Mouse (Mus musculus) hindbrain, embryonic 14.5 days (tissue): ENCODE results near the gene Tarsl2. TPM values are rescaled to one million over a fixed set of nuclear protein-coding genes. Genes with fewer than 3 reads are reported as not detected.

Source experiments
- ATAC-seq: fragments of 200-750 bp; cut with Nextera tagmentation; 2 replicates; pipeline ENCODE4 v1.8.0; 2017; ENCODE audit warnings: moderate number of reproducible peaks, mild to moderate bottlenecking, moderate TSS enrichment, moderate library complexity; ENCODE audit not compliant: low FRiP score
- DNase-seq: peaks from one replicate; pipeline ENCODE4 v3.0.0-alpha.2; 2015; ENCODE audit warnings: low spot score
- H3K27ac ChIP-seq: fragments of 300-500 bp; sonication (generic); 2 replicates; pipeline ENCODE4 v1.5.1; 2014; ENCODE audit warnings: mild to moderate bottlenecking, moderate library complexity
- H3K27me3 ChIP-seq: fragments of 300-500 bp; sonication (generic); 2 replicates; pipeline ENCODE4 v1.6.1; 2014; ENCODE audit warnings: mild to moderate bottlenecking, low read length, mixed read lengths; ENCODE audit not compliant: control insufficient read depth, insufficient read depth
- H3K36me3 ChIP-seq: fragments of 300-500 bp; sonication (generic); replicated peaks from 2 replicates; pipeline ENCODE4 v1.6.1; 2014; ENCODE audit not compliant: control insufficient read depth, insufficient read depth
- H3K4me1 ChIP-seq: fragments of 300-500 bp; sonication (generic); replicated peaks from 2 replicates; pipeline ENCODE4 v1.6.1; 2014; ENCODE audit warnings: antibody characterized with exemption, low read length, mixed read lengths; ENCODE audit not compliant: control insufficient read depth, insufficient read depth
- H3K4me2 ChIP-seq: fragments of 300-500 bp; sonication (generic); replicated peaks from 2 replicates; pipeline ENCODE4 v1.6.1; 2014; ENCODE audit warnings: mild to moderate bottlenecking, moderate library complexity
- H3K4me3 ChIP-seq: fragments of 300-500 bp; sonication (generic); replicated peaks from 2 replicates; pipeline ENCODE4 v1.5.1; 2014; ENCODE audit warnings: mild to moderate bottlenecking, low read length
- H3K9ac ChIP-seq: fragments of 300-500 bp; sonication (generic); 2 replicates; pipeline ENCODE4 v1.6.1; 2014
- H3K9me3 ChIP-seq: fragments of 300-500 bp; sonication (generic); 2 replicates; pipeline ENCODE4 v1.6.1; 2016; ENCODE audit warnings: low read length; ENCODE audit not compliant: control insufficient read depth
- WGBS: fragments of 180-500 bp; shearing (Covaris S2); extraction: QIAGEN DNeasy Blood & Tissue Kit; methylation state at CpG from one replicate; pipeline ENCODE4 v1.1.7; 2014; 5-methylcytosine and 5-hydroxymethylcytosine counted together
- polyA plus RNA-seq: library from polyadenylated mRNA; unstranded; fragments of >200 nt; fragmentation: Nextera tagmentation; extraction: Ambion mirVana; gene quantifications from 2 replicates; pipeline ENCODE4 v1.2.1, GENCODE M21; 2014

Gene Tarsl2
- polyA plus RNA-seq, 1 experiment from 2014 or later = 23.7 TPM

DNA sequence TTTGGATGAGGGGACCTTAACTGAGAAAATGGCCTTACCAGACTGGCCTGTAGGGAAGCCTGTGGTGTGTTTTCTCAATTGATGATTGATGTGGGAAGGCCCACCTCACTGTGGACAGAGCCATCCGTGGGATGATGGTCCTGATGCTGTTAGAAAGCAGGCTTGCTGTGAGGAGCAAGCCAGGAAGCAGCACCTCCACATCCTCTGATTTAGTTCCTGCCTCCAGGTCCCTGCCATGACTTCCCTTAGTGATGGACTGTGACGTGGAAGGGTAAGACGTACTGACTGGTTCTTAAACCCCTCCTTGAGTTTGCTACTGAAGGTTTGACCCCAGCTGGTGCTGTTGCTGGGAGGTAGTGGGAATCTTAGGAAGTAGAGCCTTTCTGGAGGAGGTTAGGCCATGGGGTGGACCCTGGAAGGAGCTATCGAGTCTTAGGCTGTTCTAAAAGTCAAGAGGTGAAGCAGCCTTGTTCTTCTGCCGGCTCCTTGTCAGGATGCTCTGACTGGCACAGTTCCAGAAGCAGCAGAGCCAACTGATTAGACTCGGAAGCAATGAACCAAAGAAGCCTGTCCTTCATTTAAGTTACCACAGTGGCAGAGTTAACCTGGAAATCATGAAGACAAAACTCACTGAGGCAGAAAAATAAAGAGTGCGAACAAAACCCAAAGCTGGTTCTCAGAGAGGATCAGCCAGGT is 34.4 kb downstream of the Tarsl2 start:
- Histone ChIP-seq H3K9ac (no peak overlapping the region), H3K9me3 (no peaks in the 10 kb centered on the region), H3K27me3 (no peaks in the 10 kb centered on the region), H3K4me2 (no peak overlapping the region), H3K36me3 (peaks cover 35% of the 10 kb centered on the region), H3K27ac (no peak overlapping the region), H3K4me1 (no peaks in the 10 kb centered on the region), H3K4me3 (no peak overlapping the region)
- ATAC-seq (no peak), DNase-seq (no peak)
- WGBS = 70% methylated on average over 7 of the region's 7 CpGs

DNA sequence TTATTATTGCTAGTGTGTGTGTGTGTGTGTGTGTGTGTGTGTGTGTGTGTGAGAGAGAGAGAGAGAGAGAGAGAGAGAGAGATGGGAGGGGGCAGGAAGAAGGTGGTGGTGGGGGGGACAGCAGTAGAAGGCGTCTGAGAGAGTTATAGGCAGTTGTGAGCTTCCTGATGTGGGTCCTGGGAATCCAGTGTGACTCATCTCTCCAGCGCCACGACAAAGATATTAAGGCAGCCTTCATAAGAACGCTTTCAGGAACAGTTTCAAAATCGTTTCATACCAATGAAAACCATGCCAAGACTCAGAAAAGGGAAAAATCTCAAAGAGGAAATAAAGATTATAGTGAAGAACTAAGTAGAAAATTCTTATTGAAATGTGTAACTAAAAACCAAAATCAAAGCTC is 36.5 kb downstream of the Tarsl2 start:
- WGBS = 75% methylated on average over 5 of the region's 5 CpGs
- no peak overlapping the region for H3K9ac ChIP-seq
- H3K27ac ChIP-seq = no peak overlapping the region
- no peaks in the 10 kb centered on the region for H3K27me3 ChIP-seq
- DNase-seq (no peak), ATAC-seq (no peak)
- H3K9me3 ChIP-seq = no peaks in the 10 kb centered on the region
- peaks cover 3% of the 10 kb centered on the region; the same call in 1 of the 2 replicates for H3K4me1 ChIP-seq
- no peak overlapping the region for H3K4me3 ChIP-seq
- peaks cover 25% of the 10 kb centered on the region for H3K36me3 ChIP-seq
- no peak overlapping the region for H3K4me2 ChIP-seq

DNA sequence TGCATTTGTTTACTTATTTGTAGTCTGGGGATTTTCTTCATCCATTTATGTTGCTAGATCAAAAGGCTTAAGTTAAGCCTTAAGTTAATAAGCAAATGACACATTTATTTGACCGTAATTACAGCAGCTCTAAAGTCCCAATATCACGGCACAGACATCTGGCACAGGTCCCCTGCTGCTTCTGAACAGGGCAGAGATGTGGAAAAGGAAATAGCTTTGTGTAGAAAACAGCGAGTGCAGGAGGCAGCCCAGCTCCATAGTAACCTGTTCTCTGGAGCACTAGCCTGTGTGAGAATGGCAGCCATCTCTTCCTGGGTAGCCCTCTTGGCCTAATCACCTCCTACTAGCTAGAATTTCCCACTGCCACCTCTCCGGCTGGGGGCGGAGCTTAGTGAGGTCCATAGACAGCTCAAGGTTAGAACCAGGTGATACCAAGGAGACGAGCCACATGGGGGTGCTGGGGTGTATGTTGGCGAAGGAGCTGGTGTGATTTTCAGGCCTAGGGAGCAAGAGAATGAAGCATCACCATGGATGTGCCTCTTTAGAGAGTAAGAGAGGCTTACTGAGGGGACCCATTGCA is 39.6 kb downstream of the Tarsl2 start:
- peaks cover 3% of the 10 kb centered on the region; the same call in 1 of the 2 replicates for H3K4me1 ChIP-seq
- WGBS = 57% methylated on average over 7 of the region's 7 CpGs
- no peaks in the 10 kb centered on the region for H3K9me3 ChIP-seq
- ATAC-seq (no peak), DNase-seq (no peak)
- H3K4me2 ChIP-seq = no peak overlapping the region
- peak overlapping the region; percentile 44; the same call in 1 of the 2 replicates for H3K27ac ChIP-seq
- H3K4me3 ChIP-seq = no peak overlapping the region
- H3K36me3 ChIP-seq = peaks cover 16% of the 10 kb centered on the region
- H3K27me3 ChIP-seq = no peaks in the 10 kb centered on the region
- H3K9ac ChIP-seq = no peak overlapping the region

DNA sequence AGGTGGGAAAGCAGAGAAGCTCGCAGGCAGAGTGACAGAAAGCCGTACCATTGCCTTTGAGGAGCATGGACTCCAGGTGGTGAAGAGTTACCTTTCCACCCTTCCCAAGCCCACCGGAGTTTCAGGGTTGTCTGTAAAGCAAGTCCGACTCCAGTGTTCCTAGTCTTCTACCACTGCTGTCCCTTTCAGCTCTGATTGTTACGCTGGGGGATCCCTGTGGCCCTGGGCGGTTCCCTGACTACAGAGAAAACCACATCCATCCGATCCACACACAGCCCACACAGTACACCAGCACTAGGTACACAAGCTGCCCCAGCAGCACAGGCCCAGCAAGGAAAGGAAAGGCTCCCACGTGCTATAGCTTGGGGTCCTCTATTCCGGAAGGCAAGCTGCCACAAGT is 42.0 kb downstream of the Tarsl2 start:
- Histone ChIP-seq H3K4me3 (no peak overlapping the region), H3K9ac (no peak overlapping the region), H3K4me1 (peaks cover 3% of the 10 kb centered on the region; the same call in 1 of the 2 replicates), H3K27me3 (no peaks in the 10 kb centered on the region), H3K36me3 (peaks cover 22% of the 10 kb centered on the region; the same call in 1 of the 2 replicates), H3K9me3 (no peaks in the 10 kb centered on the region), H3K4me2 (no peak overlapping the region), H3K27ac (no peak overlapping the region)
- 89% methylated on average over 9 of the region's 9 CpGs for WGBS
- no peak for ATAC-seq
- no peak for DNase-seq

DNA sequence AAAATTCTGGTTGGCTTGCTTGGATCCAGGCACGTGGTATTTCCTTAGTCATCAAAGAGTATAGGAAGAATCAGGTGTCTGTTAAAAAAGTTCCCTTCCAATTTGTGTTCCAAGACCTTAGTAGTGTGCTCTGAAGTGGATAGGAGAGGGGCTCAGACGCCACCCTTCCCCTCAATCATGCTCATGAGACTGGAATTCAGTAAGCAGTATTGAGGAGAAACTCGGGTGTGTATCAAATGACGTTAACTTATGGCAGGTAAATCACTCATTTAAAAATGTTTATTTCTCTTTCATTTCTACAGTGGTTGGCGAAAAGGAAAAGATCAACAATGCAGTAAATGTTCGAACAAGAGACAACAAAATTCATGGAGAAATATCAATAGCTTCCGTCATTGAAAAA is 46.2 kb downstream of the Tarsl2 start, which contains the start of gene Tm2d3:
TSS of gene Tm2d3 (plus strand) at position 301 of the 400 bp plus-strand sequence.
- DNase-seq = no peak
- Histone ChIP-seq H3K36me3 (peaks cover 26% of the 10 kb centered on the region; the same call in 1 of the 2 replicates), H3K4me1 (peaks cover 15% of the 10 kb centered on the region), H3K4me2 (no peak within 1 kb of the TSS), H3K9me3 (no peaks in the 10 kb centered on the region), H3K27ac (no peak within 1 kb of the TSS), H3K27me3 (no peaks in the 10 kb centered on the region), H3K9ac (no peak within 1 kb of the TSS), H3K4me3 (no peak within 1 kb of the TSS)
- WGBS = 93% methylated on average over 7 of the region's 7 CpGs
- ATAC-seq = no peak

DNA sequence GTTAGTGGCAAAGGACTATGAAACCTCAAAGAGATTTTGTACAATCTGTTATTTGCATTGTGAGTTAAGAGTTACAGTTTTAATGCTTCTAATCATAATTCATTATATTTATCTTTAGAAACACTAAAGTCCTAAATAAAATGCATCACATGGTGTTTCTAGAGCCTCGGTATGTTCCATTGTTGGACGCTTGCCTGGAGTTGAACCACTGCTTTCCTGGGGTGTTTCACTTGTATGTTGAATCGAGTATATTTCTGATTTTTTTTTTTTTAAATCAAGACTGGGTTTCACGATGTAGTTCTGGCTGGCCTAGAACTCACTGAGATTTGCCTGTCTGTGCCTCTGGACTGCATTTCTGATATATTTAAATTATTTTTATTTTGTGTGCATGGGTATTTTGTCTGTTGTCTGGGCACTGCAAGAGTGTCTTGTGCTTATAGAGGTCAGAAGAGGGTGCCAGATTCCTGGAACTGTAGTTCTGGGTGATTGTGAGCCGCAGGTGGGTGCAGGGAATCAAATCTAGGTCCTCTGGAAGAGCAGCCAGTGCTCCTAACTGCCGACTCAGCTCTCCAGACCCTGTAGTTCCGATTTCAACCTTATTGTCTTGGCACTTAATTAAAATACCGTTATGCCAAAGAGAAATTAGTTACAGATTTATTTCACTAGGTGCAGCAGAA is 47.4 kb downstream of the Tarsl2 start:
- WGBS = 80% methylated on average over 8 of the region's 8 CpGs
- no peak overlapping the region for H3K4me2 ChIP-seq
- no peak overlapping the region for H3K9ac ChIP-seq
- H3K4me1 ChIP-seq = peaks cover 15% of the 10 kb centered on the region
- H3K4me3 ChIP-seq = no peak overlapping the region
- H3K9me3 ChIP-seq = no peaks in the 10 kb centered on the region
- H3K27ac ChIP-seq = no peak overlapping the region
- ATAC-seq = no peak
- no peak for DNase-seq
- peaks cover 33% of the 10 kb centered on the region; the same call in 1 of the 2 replicates for H3K36me3 ChIP-seq
- no peaks in the 10 kb centered on the region for H3K27me3 ChIP-seq

DNA sequence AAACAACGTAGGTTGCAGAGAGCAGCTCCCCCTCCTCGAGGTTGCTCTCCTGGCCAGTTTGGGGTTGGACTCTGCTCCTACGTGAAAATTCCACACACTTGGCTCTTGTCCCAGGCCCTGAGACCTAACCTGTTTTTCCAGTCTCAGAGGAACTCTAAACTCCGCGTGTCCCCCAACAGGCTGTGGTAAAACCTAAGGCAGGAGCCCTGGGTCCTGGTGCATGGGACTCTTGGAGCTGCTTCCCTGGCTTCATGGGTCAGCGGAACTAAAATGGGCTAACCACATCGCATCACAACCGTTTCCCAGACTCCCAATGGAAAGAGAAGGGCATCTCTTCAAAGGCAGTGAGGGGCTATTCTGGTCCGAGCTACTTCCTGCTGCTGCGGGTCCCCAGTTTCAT is 48.2 kb downstream of the Tarsl2 start:
- H3K36me3 ChIP-seq = peaks cover 34% of the 10 kb centered on the region
- peak overlapping the region; percentile 72 for H3K4me2 ChIP-seq
- H3K9ac ChIP-seq = peak overlapping the region; percentile 86
- no peaks in the 10 kb centered on the region for H3K27me3 ChIP-seq
- ATAC-seq (peak; percentile 5; the same call in 1 of the 2 replicates), DNase-seq (no peak)
- WGBS = 1% methylated on average over 10 of the region's 10 CpGs
- H3K27ac ChIP-seq = peak overlapping the region; percentile 85
- H3K4me1 ChIP-seq = peaks cover 15% of the 10 kb centered on the region
- H3K4me3 ChIP-seq = peak overlapping the region; percentile 85
- no peaks in the 10 kb centered on the region for H3K9me3 ChIP-seq

DNA sequence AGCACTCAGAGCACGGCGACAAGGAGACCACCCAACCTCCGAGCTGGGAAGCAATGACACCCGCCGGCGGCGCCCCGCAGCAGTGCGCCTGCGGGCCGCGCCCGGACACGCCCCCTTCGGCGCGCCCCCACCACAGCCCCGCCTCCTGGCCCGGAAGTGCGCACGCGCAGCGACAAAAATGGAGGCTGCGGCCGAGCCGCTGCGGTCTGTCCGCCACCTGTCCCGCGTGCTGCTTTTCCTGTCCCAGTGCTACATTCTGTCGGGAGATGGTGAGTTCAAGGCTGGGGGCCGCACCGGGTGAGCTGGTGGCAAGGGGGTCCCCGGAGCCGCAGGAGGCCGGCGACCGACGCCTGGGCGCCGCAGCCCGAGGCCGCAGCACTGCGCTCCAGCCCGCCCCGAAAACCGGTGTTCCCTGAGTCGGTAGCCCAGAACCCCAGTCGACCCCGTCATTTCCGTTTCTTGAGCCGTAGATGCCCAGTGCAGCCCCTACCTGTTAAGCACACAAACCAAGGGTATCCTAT is 48.7 kb downstream of the Tarsl2 start:
- Histone ChIP-seq H3K27ac (peak overlapping the region; percentile 85), H3K36me3 (peaks cover 38% of the 10 kb centered on the region), H3K27me3 (no peaks in the 10 kb centered on the region), H3K4me3 (peak overlapping the region; percentile 85), H3K9me3 (no peaks in the 10 kb centered on the region), H3K9ac (peak overlapping the region; percentile 86), H3K4me1 (peaks cover 15% of the 10 kb centered on the region), H3K4me2 (peak overlapping the region; percentile 72)
- peak; percentile 90 for DNase-seq
- WGBS = under 1% methylated on average over 52 of the region's 52 CpGs
- peak; percentile 95 for ATAC-seq

DNA sequence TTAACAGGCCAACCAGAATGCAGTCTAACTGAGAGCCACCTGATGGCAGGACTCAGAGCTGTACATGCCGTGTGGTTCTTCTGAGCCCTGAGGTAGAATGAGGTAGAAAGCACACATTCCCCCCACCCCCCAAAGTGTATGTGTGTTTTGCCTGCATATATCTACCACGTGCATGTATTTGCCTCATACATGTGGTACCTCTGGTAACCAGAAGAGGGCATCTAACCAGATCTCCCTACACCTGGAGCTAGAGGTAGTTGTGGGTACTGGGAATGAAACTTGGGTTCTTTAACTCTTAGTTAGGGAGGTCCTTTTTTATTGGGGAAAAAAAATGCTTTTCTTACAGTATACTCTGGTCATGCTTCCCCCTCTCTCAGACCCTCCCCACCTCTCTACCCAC is 51.8 kb downstream of the Tarsl2 start:
- Histone ChIP-seq H3K4me1 (peaks cover 15% of the 10 kb centered on the region), H3K9ac (no peak overlapping the region), H3K27ac (no peak overlapping the region), H3K9me3 (no peaks in the 10 kb centered on the region), H3K4me2 (no peak overlapping the region), H3K27me3 (no peaks in the 10 kb centered on the region), H3K4me3 (no peak overlapping the region), H3K36me3 (peaks cover 62% of the 10 kb centered on the region)
- 52% methylated on average over 2 of the region's 2 CpGs for WGBS
- no peak for DNase-seq
- no peak for ATAC-seq
